Mouse (Mus musculus) stomach, postnatal 0 days (tissue): ENCODE results near the gene Gle1. TPM values are rescaled to one million over a fixed set of nuclear protein-coding genes. Genes with fewer than 3 reads are reported as not detected.
"Not testable (repeated sequence)": the region's sequence is repeated elsewhere in the genome, so short reads cannot be mapped to it uniquely, and the experiment has no call there.

ENCODE experiments used
- ATAC-seq: fragments of 200-750 bp; cut with Nextera tagmentation; 2 replicates; pipeline ENCODE4 v1.8.0; 2017; ENCODE audit not compliant: low FRiP score, low TSS enrichment
- DNase-seq: peaks from one replicate; pipeline ENCODE4 v3.0.0-alpha.2; 2016; ENCODE audit warnings: low spot score
- H3K27ac ChIP-seq: fragments of 300-500 bp; sonication (generic); replicated peaks from 2 replicates; pipeline ENCODE4 v1.5.1; 2014; ENCODE audit warnings: mild to moderate bottlenecking, control low read depth
- H3K27me3 ChIP-seq: fragments of 300-500 bp; sonication (generic); 2 replicates; pipeline ENCODE4 v1.6.1; 2014; ENCODE audit warnings: low read length; ENCODE audit not compliant: control insufficient read depth, insufficient read depth
- H3K36me3 ChIP-seq: fragments of 300-500 bp; sonication (generic); 2 replicates; pipeline ENCODE4 v1.6.1; 2014; ENCODE audit warnings: low read length, mixed read lengths; ENCODE audit not compliant: control insufficient read depth, insufficient read depth
- H3K4me1 ChIP-seq: fragments of 300-500 bp; sonication (generic); replicated peaks from 2 replicates; pipeline ENCODE4 v1.6.1; 2014; ENCODE audit warnings: antibody characterized with exemption; ENCODE audit not compliant: control insufficient read depth, insufficient read depth
- H3K4me2 ChIP-seq: fragments of 300-500 bp; sonication (generic); replicated peaks from 2 replicates; pipeline ENCODE4 v1.6.1; 2014; ENCODE audit warnings: low read depth, mild to moderate bottlenecking, control low read depth, moderate library complexity
- H3K4me3 ChIP-seq: fragments of 300-500 bp; sonication (generic); 2 replicates; pipeline ENCODE4 v1.5.1; 2014; ENCODE audit warnings: low read depth, low read length, control low read depth
- H3K9ac ChIP-seq: fragments of 300-500 bp; sonication (generic); 2 replicates; pipeline ENCODE4 v1.6.1; 2014; ENCODE audit warnings: mild to moderate bottlenecking, low read length, control low read depth, mixed read lengths
- H3K9me3 ChIP-seq: fragments of 300-500 bp; sonication (generic); 2 replicates; pipeline ENCODE4 v1.6.1; 2016; ENCODE audit warnings: low read length; ENCODE audit not compliant: control insufficient read depth
- CTCF ChIP-seq: IDR thresholded peaks from 2 replicates; pipeline ENCODE4 v1.5.1; 2016; ENCODE audit warnings: antibody characterized with exemption, low read depth, mild to moderate bottlenecking, moderate library complexity
- EP300 ChIP-seq: optimal IDR thresholded peaks from 2 replicates; pipeline ENCODE3; 2016; ENCODE audit warnings: antibody characterized with exemption
- WGBS: fragments of 180-500 bp; shearing (Covaris S2); extraction: QIAGEN DNeasy Blood & Tissue Kit; methylation state at CpG from one replicate; pipeline ENCODE4 v1.1.7; 2014; 5-methylcytosine and 5-hydroxymethylcytosine counted together
- polyA plus RNA-seq: library from polyadenylated mRNA; unstranded; fragments of >200 nt; fragmentation: Nextera tagmentation; extraction: Ambion mirVana; gene quantifications from 2 replicates; pipeline ENCODE4 v1.2.1, GENCODE M21; 2015

Gle1 gene
- 22.7 and 24.1 TPM in 2 replicates for polyA plus RNA-seq

DNA sequence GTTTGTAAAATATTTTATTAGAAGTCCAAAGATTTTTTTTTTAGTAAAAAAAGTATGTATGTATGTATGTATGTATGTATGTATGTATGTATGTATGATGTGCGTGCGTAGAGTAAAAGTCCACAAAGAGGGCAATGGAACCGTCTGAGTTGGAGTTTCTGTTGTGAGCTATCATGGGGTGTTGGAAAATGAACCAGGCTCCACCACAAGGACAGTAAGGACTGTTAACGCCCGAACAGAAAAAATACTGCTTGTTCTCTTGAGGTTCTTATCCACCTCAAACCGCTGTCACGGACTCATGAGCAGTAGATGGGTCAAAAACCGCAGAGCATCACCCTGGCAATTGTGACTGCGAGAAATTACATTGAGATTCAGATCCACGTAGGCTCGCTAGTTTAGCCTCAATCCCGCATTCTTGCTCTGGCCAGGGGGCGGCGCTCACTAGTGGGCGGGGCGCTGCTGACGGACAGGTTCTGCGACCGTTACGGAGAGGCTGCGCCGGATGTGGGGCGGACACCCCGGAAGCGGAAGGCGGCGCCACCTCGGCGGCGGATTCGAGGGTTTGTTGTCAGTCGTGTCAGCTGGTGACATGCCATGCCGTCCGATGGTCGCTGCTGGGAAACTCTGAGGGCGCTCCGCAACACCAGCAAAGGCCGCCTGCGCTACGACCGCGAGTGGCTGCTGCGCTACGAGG, at the start of gene Gle1:
Gle1 (plus strand) TSS at position 521 of the 694 bp plus-strand sequence.
- WGBS: 2% methylated on average over 44 of the region's 44 CpGs
- Histone ChIP-seq H3K4me3 (peak within 1 kb of the TSS; percentile 62), H3K4me1 (peaks cover 4% of the 10 kb centered on the region; the same call in 1 of the 2 replicates), H3K4me2 (peak within 1 kb of the TSS; percentile 57), H3K27me3 (no peaks in the 10 kb centered on the region), H3K36me3 (peaks cover 3% of the 10 kb centered on the region), H3K9me3 (no peaks in the 10 kb centered on the region), H3K9ac (peak within 1 kb of the TSS; percentile 73), H3K27ac (peak within 1 kb of the TSS; percentile 79)
- ATAC-seq (peak; percentile 97), DNase-seq (peak; percentile 98)
- TF ChIP-seq EP300 (no peak), CTCF (peak; percentile 80)

GRCm38 (mm10) chr2:29886659-29887292, 48.5 kb upstream of the Gle1 start:
- H3K36me3 ChIP-seq, H3K4me3 ChIP-seq: not testable (repeated sequence)

GRCm38 (mm10) chr2:29889066-29889944, 45.9 kb upstream of the Gle1 start, which contains the start of gene Odf2:
Odf2 (plus strand) TSS chr2:29889221.
- H3K9ac ChIP-seq: peak within 1 kb of the TSS; percentile 91
- peak within 1 kb of the TSS; percentile 99 for H3K4me3 ChIP-seq
- ATAC-seq (peak; percentile 94), DNase-seq (peak; percentile 100)
- H3K4me2 ChIP-seq: peak within 1 kb of the TSS; percentile 86
- H3K27ac ChIP-seq: peak within 1 kb of the TSS; percentile 95
- no peaks in the 10 kb centered on the region for H3K9me3 ChIP-seq
- TF ChIP-seq CTCF (no peak), EP300 (no peak)
- under 1% methylated on average over 61 of the region's 70 CpGs for WGBS
- H3K4me1 ChIP-seq: peaks cover 3% of the 10 kb centered on the region
- H3K36me3 ChIP-seq: peaks cover 12% of the 10 kb centered on the region
- H3K27me3 ChIP-seq: no peaks in the 10 kb centered on the region

More at GRCm38 (mm10) chr2:29886659-29887292, 48.5 kb upstream of the Gle1 start:
- H3K27me3 ChIP-seq, DNase-seq, H3K27ac ChIP-seq, H3K4me2 ChIP-seq, H3K9me3 ChIP-seq, H3K4me1 ChIP-seq, H3K9ac ChIP-seq, ATAC-seq: not testable (repeated sequence)
- 78% methylated on average over 9 of the region's 9 CpGs for WGBS

DNA sequence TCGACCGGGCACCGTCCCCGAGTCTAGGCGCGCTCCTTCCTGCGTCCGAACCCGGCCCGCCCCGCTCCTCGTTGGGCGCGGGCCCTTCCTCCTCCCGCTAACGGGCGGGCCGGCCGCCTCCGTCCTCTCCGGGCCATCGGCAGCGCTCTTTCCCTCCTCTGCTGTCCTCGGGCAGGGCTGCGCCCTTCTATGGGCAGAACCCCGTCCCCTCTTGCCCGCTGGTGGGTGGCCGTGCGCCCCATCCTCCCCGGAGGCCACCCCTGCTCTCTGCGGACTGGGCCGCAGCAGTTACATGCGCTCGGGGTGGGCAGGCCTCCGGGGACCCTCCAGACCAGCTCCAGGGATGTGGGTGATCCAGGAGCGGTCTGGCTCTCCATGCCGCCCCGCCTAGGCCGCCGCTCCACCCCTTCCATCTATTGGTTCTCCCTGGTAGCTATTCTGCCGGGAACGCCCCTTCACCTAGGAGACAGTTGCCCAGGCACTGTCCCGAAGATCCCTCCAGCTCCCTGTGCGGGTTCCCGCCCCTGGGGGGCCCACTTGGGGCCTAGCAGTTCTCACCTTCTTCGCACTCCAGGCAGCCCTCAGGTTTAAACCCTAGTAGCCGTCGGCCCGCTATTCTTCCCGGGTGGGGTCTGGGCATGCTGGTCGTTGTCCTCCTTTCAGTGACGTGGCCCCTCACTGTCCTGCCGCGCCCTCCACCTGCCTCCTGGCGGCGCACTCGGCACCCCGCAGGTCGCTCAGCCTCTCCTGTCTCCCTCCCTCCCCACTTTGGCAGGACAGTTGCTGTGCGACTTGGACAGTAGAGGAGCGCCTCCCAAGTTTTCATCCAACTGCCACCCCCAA, 45.0 kb upstream of the Gle1 start:
- TF ChIP-seq EP300: no peak
- peak; percentile 66 for TF ChIP-seq CTCF
- Histone ChIP-seq H3K27me3 (no peaks in the 10 kb centered on the region), H3K27ac (peak overlapping the region; percentile 95), H3K36me3 (peaks cover 19% of the 10 kb centered on the region), H3K4me1 (peaks cover 3% of the 10 kb centered on the region), H3K9ac (peak overlapping the region; percentile 91), H3K4me2 (peak overlapping the region; percentile 82), H3K9me3 (no peaks in the 10 kb centered on the region), H3K4me3 (peak overlapping the region; percentile 99)
- DNase-seq (peak; percentile 90), ATAC-seq (peak; percentile 87)
- WGBS: under 1% methylated on average over 44 of the region's 61 CpGs

DNA sequence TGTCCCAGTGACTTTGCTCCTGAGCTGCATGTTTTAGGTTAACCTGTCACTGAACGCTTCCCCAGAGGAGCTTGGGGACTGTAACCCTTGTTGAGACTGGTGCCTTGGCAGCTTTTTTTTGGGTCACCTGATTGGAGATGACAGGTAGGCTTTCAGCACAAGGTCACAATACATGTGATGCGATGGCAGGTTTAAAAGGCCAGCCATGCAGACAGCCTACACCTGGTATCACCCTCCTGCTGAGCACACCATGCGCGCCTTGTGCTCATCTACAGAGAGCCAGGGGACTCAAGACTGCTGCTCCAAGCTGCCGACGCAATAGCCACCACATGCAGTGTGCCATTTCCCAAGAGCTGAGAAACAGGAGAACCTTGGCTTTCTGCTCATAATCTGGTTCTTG, 43.5 kb upstream of the Gle1 start:
- TF ChIP-seq EP300 (no peak), CTCF (no peak)
- no peaks in the 10 kb centered on the region for H3K9me3 ChIP-seq
- peaks cover 21% of the 10 kb centered on the region for H3K36me3 ChIP-seq

More for the DNA sequence above, 43.5 kb upstream of the Gle1 start:
- H3K4me1 ChIP-seq: peaks cover 3% of the 10 kb centered on the region
- no peak for ATAC-seq
- 94% methylated on average over 6 of the region's 6 CpGs for WGBS
- no peak for DNase-seq
- H3K9ac ChIP-seq: no peak overlapping the region
- no peak overlapping the region for H3K27ac ChIP-seq
- no peak overlapping the region for H3K4me2 ChIP-seq
- no peak overlapping the region for H3K4me3 ChIP-seq
- H3K27me3 ChIP-seq: no peaks in the 10 kb centered on the region
